Mouse (Mus musculus) ES-E14 (cell line): ENCODE data around the gene Cln5.

Experiments
- CHD2 ChIP-seq: IDR thresholded peaks from 2 replicates; pipeline ENCODE4 v1.6.1; 2014; ENCODE audit warnings: mild to moderate bottlenecking, low read depth, low read length, inconsistent platforms
- HCFC1 ChIP-seq: IDR thresholded peaks from 2 replicates; pipeline ENCODE4 v1.6.1; 2012; ENCODE audit warnings: low read length, inconsistent platforms, borderline replicate concordance; ENCODE audit not compliant: insufficient read depth
- MAFK ChIP-seq: IDR thresholded peaks from 2 replicates; pipeline ENCODE4 v1.6.1; 2014; ENCODE audit warnings: mild to moderate bottlenecking, low read depth, low read length, inconsistent platforms; ENCODE audit not compliant: insufficient read depth
- ZC3H11A ChIP-seq: IDR thresholded peaks from 2 replicates; pipeline ENCODE4 v1.6.1; 2012; ENCODE audit warnings: low read depth, mild to moderate bottlenecking, inconsistent platforms, low read length, borderline replicate concordance
- ZNF384 ChIP-seq: IDR thresholded peaks from 2 replicates; pipeline ENCODE4 v1.6.1; 2012; ENCODE audit warnings: low read depth, low read length, inconsistent platforms

DNA sequence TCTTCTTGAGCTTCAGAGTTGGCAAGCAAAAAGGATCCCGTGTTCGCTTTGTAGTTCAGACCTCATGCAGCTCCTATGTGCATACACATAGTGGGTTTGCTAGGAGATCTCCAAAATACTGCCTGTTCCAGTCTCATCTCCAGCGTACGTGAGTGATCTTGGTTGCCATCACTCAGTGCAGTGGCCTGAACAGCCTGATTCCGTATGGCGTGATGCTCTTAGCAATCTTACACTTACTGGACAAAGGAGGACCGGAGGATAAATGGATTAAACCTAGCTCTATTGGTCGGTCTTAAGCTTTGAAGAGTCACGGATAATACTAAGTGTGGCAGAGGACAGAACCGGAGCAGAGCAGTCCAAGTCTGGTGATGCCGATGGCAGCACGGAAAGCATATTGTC is 552 bp upstream of the Cln5 start:
- TF ChIP-seq ZNF384 (no peak), ZC3H11A (no peak), HCFC1 (no peak), CHD2 (no peak), MAFK (no peak)
